Mouse (Mus musculus) neural tube, embryonic 13.5 days (tissue): Measurements from ENCODE around the gene Rcor3. TPM values are rescaled to one million over a fixed set of nuclear protein-coding genes. Genes with fewer than 3 reads are reported as not detected.

ENCODE experiments used
- ATAC-seq: fragments of 200-750 bp; cut with Nextera tagmentation; 2 replicates; pipeline ENCODE4 v1.8.0; 2017; ENCODE audit warnings: low read depth, mild to moderate bottlenecking, moderate TSS enrichment, moderate library complexity
- H3K27ac ChIP-seq: fragments of 300-500 bp; sonication (generic); replicated peaks from 2 replicates; pipeline ENCODE4 v1.5.1; 2015; ENCODE audit warnings: moderate library complexity, mild to moderate bottlenecking, inconsistent platforms
- H3K27me3 ChIP-seq: fragments of 300-500 bp; sonication (generic); 2 replicates; pipeline ENCODE4 v1.6.1; 2015; ENCODE audit warnings: mild to moderate bottlenecking, inconsistent platforms
- H3K36me3 ChIP-seq: fragments of 300-500 bp; sonication (generic); 2 replicates; pipeline ENCODE4 v1.6.1; 2015; ENCODE audit warnings: mild to moderate bottlenecking, inconsistent platforms
- H3K4me1 ChIP-seq: fragments of 300-500 bp; sonication (generic); replicated peaks from 2 replicates; pipeline ENCODE4 v1.6.1; 2015; ENCODE audit warnings: inconsistent platforms
- H3K4me2 ChIP-seq: fragments of 300-500 bp; sonication (generic); 2 replicates; pipeline ENCODE4 v1.6.1; 2015; ENCODE audit warnings: inconsistent platforms, mild to moderate bottlenecking, moderate library complexity
- H3K4me3 ChIP-seq: fragments of 300-500 bp; sonication (generic); 2 replicates; pipeline ENCODE4 v1.5.1; 2015; ENCODE audit warnings: mild to moderate bottlenecking, inconsistent platforms
- H3K9ac ChIP-seq: fragments of 300-500 bp; sonication (generic); 2 replicates; pipeline ENCODE4 v1.6.1; 2015; ENCODE audit warnings: moderate library complexity, mild to moderate bottlenecking, inconsistent platforms
- H3K9me3 ChIP-seq: fragments of 300-500 bp; sonication (generic); 2 replicates; pipeline ENCODE4 v1.6.1; 2016; ENCODE audit warnings: inconsistent platforms
- WGBS: fragments of 180-500 bp; shearing (Covaris S2); methylation state at CpG from one replicate; pipeline ENCODE4 v1.1.7; 2015; 5-methylcytosine and 5-hydroxymethylcytosine counted together
- polyA plus RNA-seq: library from polyadenylated mRNA; unstranded; fragments of >200 nt; fragmentation: Nextera tagmentation; extraction: Ambion mirVana; gene quantifications from 2 replicates; pipeline ENCODE4 v1.2.1, GENCODE M21; 2015

Rcor3 gene
- polyA plus RNA-seq, 1 experiment from 2014 or later = 32.3 TPM

DNA sequence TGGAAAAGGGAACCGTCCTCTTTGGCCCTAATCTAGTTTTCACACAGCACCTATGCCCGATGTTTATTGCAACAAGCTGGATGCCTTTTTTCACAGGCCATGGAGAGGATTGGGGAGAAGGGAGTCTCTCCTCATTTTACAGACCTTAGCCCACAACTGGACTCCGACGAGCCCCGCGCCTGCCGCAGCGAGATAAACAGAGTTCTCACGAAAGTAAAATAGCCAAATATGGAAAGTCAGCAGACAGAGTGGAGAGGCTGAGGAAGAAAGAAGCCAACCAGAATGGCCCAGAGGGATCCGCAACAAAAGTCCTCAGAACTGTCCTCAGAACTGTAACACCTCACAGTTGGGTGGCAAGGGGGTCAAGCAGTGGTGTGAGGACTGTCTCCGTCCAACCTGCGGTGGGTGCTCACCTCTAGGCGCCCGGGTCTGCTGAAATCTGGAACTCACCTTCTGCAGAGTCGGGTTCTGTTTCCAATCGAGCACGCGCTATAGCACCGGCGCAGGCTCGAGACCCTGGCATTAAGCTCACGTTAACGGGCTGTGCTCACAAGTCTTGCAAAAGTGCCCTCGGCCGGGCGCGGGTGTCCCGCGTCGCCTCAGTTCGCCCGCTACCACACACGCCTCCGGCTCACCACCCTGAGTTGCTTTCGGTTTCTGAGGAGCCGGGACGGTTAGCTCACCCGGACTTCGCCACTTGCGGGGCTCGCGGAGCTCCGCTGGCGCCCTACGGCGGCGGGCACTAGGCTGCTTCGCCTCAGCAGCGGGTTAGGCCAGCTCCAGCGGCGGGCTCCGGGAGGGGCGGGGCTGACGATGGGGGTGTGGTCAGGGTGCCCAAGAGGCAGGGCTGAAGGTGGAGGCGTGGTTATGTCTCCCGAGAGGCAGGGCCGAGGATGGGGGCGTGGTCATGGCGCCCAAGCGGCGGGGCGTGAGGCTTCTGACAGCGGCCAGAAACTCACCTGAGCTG lies 45.8 kb downstream of the Rcor3 start, which contains the start of gene Traf5:
Gene Traf5, minus strand, starts transcription at position 754 of the 967 bp plus-strand sequence.
- peaks cover 29% of the 10 kb centered on the region for H3K27me3 ChIP-seq
- H3K4me3 ChIP-seq = peak within 1 kb of the TSS; percentile 52
- H3K9me3 ChIP-seq = no peaks in the 10 kb centered on the region
- 2% methylated on average over 63 of the region's 63 CpGs for WGBS
- peak within 1 kb of the TSS; percentile 82 for H3K4me2 ChIP-seq
- H3K27ac ChIP-seq = no peak within 1 kb of the TSS
- peak; percentile 98 for ATAC-seq
- peaks cover 9% of the 10 kb centered on the region for H3K4me1 ChIP-seq
- peak within 1 kb of the TSS; percentile 75 for H3K9ac ChIP-seq
- no peaks in the 10 kb centered on the region for H3K36me3 ChIP-seq

DNA sequence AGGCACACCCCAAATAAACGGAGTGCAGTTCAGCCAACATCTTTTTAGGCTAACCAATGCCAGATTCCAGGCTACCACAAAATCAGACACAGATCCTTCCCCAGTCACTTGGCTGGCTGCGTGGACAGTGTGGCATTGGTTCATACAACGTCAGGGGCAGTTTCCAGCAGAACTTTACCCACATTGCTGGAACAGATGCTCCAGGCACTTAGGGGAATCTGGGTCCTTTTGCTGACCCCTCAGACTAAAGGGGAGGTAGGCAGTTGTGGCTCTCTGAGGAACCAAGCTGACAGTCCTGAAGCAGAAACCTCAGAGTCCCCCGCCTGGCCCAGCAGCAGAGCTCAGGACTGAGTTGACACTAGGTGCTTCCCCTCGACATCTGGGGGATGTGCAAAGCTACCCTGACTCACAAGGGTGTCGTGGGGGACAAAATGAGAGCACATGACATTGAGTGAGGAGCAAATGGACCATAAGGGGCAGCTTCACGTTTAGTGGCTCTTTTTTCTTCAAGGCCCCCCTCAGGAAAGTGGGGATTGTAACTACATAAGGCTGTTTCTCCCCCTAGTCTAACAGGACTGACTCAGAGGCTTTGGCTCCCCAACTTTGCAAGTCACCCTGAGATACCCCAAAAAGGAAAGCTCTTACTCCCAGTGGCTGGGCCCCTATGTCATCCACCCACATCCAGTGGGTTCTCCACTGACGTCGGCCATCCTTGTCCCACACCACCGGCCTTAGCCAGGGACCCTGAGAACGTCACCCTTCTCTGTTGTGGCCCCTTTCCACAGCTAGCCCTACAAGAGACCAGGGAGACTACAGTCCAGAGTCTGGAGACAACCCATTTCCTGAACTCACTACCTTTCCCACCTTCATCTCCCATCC lies 46.9 kb downstream of the Rcor3 start:
- 80% methylated on average over 11 of the region's 11 CpGs for WGBS
- H3K4me3 ChIP-seq = peak overlapping the region; percentile 52; the same call in 1 of the 2 replicates
- no peak overlapping the region for H3K27ac ChIP-seq
- H3K9ac ChIP-seq = no peak overlapping the region
- no peaks in the 10 kb centered on the region for H3K9me3 ChIP-seq
- no peaks in the 10 kb centered on the region for H3K36me3 ChIP-seq
- peak overlapping the region; percentile 82 for H3K4me2 ChIP-seq
- peaks cover 29% of the 10 kb centered on the region for H3K27me3 ChIP-seq
- H3K4me1 ChIP-seq = peaks cover 9% of the 10 kb centered on the region
- no peak for ATAC-seq

DNA sequence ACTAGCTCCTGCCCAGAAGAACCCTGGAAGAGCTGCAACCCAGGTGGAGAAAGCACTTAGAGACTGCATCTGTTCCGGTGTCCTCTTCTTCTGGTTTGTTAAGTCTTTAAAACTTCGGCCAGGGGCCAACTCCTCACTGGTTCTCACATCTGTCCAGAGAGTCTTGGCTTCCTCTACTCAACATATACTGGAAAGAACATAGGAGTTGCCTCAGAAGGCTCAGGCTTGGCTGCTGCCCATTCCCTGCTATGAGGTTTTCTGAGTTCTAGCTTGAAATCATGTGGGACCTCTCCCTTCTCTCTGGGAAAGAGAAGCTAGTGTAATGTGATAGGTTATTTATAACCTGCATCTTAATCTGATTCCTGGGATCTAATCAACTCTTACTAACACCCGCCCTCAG lies 47.6 kb downstream of the Rcor3 start:
- ATAC-seq = no peak
- Histone ChIP-seq H3K4me1 (peaks cover 9% of the 10 kb centered on the region), H3K9me3 (no peaks in the 10 kb centered on the region), H3K4me3 (no peak overlapping the region), H3K4me2 (no peak overlapping the region), H3K9ac (no peak overlapping the region), H3K27ac (no peak overlapping the region), H3K36me3 (no peaks in the 10 kb centered on the region), H3K27me3 (peaks cover 29% of the 10 kb centered on the region)
- WGBS = 89% methylated on average over 3 of the region's 3 CpGs

DNA sequence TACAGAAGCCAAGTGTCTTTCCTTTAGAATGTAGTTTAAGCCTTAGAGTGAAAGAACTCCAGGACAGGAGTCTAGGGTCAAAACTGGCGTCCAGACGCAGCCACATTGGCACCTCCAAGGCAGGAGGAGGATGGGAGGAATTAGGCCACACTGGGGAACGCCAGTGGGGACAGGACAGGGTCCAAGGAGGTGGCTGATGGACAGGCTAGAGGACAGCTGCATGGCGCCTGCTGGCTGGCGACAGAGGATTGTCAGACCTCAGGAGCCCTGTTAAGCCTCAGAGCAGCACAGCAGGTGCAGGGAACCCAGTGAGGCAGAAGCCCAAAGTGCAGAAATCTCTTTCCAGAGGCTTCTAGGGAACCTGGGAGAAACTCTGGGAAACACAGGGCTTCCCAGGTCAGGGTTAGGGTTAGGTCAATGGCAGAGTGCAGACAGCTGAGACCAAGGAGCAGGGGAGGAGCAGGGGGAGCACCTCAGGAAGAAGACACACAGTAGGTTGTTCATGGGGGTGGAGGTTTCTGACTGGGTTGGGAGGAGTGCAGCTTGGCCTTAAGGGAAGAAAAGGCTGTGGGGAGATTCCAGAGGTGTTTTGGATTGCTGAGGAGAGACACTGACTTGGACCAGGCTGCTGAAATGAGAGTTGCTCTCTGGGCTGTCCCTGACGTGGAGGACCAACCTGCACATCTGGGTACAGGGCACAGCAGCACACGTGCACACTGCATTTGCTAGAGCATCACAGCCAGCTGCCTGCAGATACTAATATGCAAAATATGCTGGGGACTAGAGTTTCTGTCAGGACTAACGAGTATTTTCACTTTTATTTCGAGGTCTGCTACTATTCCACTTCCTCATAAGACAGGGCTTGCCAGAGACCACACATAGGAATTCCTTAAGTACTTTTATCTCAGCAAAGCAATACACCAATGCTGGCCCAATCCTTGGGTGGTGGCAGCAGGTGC lies 48.4 kb downstream of the Rcor3 start:
- WGBS = 70% methylated on average over 9 of the region's 9 CpGs
- Histone ChIP-seq H3K9me3 (no peaks in the 10 kb centered on the region), H3K27me3 (peaks cover 29% of the 10 kb centered on the region), H3K4me2 (no peak overlapping the region), H3K4me3 (no peak overlapping the region), H3K4me1 (peaks cover 9% of the 10 kb centered on the region), H3K27ac (no peak overlapping the region), H3K36me3 (no peaks in the 10 kb centered on the region), H3K9ac (no peak overlapping the region)
- no peak for ATAC-seq

DNA sequence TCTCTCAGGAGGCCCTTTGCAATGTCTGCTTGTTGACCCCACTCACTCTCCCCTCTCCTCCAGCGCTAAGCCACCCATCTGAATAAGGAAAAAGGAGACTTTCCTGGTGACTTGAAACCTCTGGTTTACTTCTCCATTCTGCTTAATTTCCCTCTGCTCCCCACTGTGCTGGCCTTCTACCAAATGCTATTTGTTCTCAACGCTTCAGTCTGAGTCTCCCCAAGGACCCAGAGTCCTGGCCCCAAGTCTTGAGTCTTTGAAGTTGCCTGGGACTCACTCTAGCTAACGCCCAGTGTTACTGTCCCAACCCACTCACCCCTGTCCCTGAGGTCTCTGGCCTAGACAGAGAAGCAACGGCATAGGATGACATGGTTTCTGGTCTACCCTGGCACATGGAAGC lies 49.9 kb downstream of the Rcor3 start:
- WGBS = 67% methylated on average over 4 of the region's 4 CpGs
- Histone ChIP-seq H3K4me3 (no peak overlapping the region), H3K36me3 (no peaks in the 10 kb centered on the region), H3K9me3 (no peaks in the 10 kb centered on the region), H3K27ac (no peak overlapping the region), H3K9ac (no peak overlapping the region), H3K27me3 (peaks cover 29% of the 10 kb centered on the region), H3K4me2 (no peak overlapping the region), H3K4me1 (peaks cover 9% of the 10 kb centered on the region)
- no peak for ATAC-seq

DNA sequence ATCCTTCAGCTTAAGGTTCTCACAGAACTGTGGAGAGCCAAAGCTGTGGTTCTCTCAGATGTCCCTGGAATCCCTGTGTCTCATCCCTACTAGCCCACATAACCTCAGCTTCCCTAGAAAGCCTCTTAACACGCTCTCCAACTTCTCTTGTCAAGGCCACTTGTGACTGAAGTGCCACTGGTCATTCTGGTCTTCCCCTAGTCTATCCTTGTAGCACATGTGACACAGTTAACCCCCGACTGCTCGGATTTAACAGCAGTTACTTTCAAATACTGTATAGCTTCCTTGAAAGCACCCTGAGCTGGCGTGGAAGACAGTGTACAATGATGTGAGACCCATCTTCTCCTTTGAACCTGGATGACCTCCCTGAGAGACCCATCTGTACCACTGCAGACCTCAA lies 50.8 kb downstream of the Rcor3 start:
- Histone ChIP-seq H3K27me3 (peaks cover 29% of the 10 kb centered on the region), H3K36me3 (no peaks in the 10 kb centered on the region), H3K4me1 (peaks cover 8% of the 10 kb centered on the region), H3K9ac (no peak overlapping the region), H3K9me3 (no peaks in the 10 kb centered on the region), H3K27ac (no peak overlapping the region), H3K4me3 (no peak overlapping the region), H3K4me2 (no peak overlapping the region)
- 81% methylated on average over 4 of the region's 4 CpGs for WGBS
- ATAC-seq = no peak

DNA sequence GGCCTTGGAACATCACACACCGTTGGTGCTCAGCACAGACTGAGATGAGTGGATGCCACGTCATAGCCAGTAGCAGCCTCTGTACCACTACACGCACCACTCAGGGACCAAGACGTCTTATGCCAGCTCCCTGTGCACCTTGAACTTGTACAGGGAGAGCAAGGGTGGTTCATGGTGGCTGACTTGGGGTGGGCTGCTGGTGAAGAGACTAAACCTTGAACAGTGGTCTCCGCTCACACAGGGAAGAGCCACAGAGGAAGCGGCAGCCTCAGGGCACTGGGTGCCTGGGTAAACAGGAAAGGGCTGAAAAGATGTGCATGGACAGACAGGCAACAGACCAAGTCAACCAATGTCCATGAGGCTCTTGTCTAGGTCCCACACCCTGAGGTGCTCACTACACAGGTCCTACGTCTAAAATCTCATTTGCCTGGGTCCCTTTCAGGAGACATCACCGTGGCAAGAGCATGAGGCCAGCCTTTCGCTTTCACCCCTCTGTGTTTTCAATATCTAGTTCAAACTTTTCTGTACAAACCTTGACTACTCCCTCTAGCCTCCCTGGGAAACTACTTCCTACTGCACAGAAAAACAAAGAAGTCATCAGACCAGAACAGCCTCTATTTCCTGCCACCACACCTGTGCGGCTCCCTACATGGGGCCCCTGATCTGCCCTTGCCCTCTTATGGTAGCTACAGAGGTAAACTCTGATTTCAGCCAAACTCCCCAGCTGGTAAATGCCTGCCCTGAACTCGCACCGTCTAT lies 51.4 kb downstream of the Rcor3 start:
- ATAC-seq = no peak
- H3K36me3 ChIP-seq = no peaks in the 10 kb centered on the region

DNA sequence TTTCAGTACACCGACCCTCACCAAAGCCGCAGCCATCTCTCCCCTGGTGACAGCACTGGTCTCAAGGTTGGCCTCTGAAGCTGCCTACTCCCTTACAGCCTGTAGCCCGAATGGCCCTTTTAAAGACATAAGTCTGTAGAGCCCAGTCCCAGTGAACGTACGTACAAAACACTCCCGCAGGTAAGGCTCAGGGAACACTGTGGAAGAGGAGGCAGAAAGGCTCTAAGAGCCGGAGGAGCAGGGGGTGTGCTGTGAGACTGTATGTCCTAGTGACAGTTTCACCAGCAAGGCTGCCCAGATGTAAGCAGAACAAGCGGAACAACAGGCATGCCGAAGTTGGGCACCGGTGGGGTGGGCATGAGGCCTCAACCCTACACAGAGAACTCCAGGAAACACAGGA lies 52.6 kb downstream of the Rcor3 start:
- Histone ChIP-seq H3K4me2 (no peak overlapping the region), H3K27me3 (peaks cover 11% of the 10 kb centered on the region), H3K4me3 (no peak overlapping the region), H3K4me1 (no peaks in the 10 kb centered on the region), H3K9ac (no peak overlapping the region), H3K36me3 (no peaks in the 10 kb centered on the region), H3K9me3 (no peaks in the 10 kb centered on the region), H3K27ac (no peak overlapping the region)
- 94% methylated on average over 10 of the region's 10 CpGs for WGBS
- no peak for ATAC-seq

More for the DNA sequence above, 51.4 kb downstream of the Rcor3 start:
- Histone ChIP-seq H3K27me3 (peaks cover 23% of the 10 kb centered on the region), H3K27ac (no peak overlapping the region), H3K9ac (no peak overlapping the region), H3K4me3 (no peak overlapping the region), H3K4me2 (no peak overlapping the region), H3K9me3 (no peaks in the 10 kb centered on the region), H3K4me1 (peaks cover 2% of the 10 kb centered on the region; the same call in 1 of the 2 replicates)
- 89% methylated on average over 12 of the region's 12 CpGs for WGBS

DNA sequence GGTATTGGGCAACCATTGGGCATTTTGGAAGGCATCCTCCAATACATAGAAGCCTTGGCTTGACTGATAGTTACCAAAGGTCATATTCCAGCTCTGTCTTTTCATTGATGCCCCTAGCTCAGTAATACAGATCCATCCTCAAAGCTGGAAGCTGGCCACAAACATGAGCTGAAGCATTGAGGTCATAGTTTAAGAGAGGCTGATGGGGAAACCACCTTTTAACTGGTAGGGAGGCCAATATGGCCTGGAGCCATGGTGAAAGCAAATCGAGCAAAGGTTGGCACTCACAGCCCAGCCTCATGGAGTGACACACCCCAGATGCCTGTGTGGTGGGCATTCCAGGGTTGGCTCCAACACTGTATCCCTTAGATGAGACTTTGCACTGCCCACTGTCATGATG lies 55.2 kb downstream of the Rcor3 start:
- WGBS = 91% methylated on average over 1 of the region's 1 CpGs
- ATAC-seq = no peak
- Histone ChIP-seq H3K4me2 (no peak overlapping the region), H3K4me1 (no peaks in the 10 kb centered on the region), H3K36me3 (no peaks in the 10 kb centered on the region), H3K27ac (no peak overlapping the region), H3K9me3 (no peaks in the 10 kb centered on the region), H3K9ac (no peak overlapping the region), H3K27me3 (no peaks in the 10 kb centered on the region), H3K4me3 (no peak overlapping the region)

DNA sequence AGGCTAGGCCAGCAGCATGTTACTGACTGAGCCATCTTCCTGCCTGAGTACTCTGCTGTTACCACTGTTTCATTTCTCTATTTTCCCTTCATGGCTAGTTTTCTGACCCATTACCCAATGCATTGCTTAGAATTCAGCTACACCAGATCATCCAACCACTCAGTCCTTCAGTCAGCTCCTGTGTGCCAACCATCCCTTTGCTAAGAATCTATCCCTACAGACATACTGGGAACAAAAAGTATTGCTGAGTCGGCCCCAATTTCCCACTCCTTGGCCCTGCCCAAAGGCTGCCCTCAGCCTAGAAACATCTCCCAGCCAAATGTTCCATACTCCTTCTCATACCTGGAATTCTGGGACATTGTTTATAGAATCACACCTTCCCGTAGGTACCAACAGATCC lies 56.7 kb downstream of the Rcor3 start:
- ATAC-seq = no peak
- Histone ChIP-seq H3K9me3 (no peaks in the 10 kb centered on the region), H3K4me3 (no peak overlapping the region), H3K4me1 (no peaks in the 10 kb centered on the region), H3K27ac (no peak overlapping the region), H3K36me3 (no peaks in the 10 kb centered on the region), H3K27me3 (no peaks in the 10 kb centered on the region), H3K9ac (no peak overlapping the region), H3K4me2 (no peak overlapping the region)
- 98% methylated on average over 2 of the region's 2 CpGs for WGBS

DNA sequence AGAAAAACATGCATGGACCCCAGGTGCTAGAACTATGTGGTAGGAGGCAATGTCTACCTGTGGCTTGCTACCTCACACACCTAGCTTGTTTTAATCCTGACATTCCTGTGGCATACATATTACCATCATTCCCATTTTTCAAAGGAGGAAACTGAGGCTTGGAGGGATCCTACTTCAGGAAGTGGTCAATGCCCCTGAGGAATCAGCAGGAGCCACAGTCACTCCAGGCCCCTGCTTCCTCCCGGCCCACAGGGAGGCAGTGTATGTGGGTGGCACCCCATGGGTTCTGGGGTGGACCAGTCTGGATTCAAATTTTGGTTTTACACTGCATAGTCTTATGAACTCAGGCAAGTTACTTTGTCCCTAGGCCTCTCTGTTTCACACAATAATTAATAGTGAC lies 58.7 kb downstream of the Rcor3 start:
- Histone ChIP-seq H3K4me1 (0 out of 2 replicates have a peak, but pooled peaks cover 5% of the 10 kb centered on the region), H3K4me3 (no peak overlapping the region), H3K36me3 (no peaks in the 10 kb centered on the region), H3K4me2 (no peak overlapping the region), H3K9ac (no peak overlapping the region), H3K9me3 (no peaks in the 10 kb centered on the region), H3K27me3 (no peaks in the 10 kb centered on the region), H3K27ac (no peak overlapping the region)
- no peak for ATAC-seq
- WGBS = 94% methylated on average over 1 of the region's 1 CpGs
